Mouse (Mus musculus): ENCODE measurements around the gene Gm49450.

DNA sequence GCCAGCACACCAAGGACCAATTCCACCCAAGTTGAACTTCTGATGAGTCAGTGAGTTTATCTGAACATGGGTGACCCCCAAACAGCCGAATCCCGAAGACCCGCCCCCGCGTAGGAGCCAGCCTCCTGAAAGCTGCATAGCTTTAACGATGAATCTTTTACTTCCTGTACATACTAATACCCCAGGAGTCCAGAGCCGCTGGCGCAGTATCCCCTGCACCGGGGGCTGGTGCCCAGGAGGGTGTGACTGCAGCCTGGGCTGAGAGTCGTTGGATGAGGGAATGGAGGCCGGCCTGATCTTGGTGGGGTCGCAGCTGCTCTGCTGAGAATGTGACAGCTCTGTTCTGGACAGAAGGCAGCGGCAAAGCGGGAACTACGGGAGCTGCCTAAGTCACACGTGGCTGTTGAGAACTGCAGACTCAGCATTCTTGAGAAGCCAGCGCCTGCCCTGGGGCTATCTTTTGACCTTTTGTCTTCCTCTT, 48.1 kb upstream of the Gm49450 start:
- TF ChIP-seq POLR2A (IDR thresholded peaks at IDR 0.05; ENCODE audit: borderline replicate concordance, extremely low read depth, insufficient read depth, insufficient read length, poor library complexity, severe bottlenecking) = no peak
- TF ChIP-seq CTCF (IDR thresholded peaks at IDR 0.05; ENCODE audit: borderline replicate concordance, extremely low read depth, insufficient read depth, insufficient read length) = no peak

Data from brain, embryonic 14.5 days (tissue).